Comparison of ENCODE assay signal across 8 mouse cellular contexts in the genomic region with DNA sequence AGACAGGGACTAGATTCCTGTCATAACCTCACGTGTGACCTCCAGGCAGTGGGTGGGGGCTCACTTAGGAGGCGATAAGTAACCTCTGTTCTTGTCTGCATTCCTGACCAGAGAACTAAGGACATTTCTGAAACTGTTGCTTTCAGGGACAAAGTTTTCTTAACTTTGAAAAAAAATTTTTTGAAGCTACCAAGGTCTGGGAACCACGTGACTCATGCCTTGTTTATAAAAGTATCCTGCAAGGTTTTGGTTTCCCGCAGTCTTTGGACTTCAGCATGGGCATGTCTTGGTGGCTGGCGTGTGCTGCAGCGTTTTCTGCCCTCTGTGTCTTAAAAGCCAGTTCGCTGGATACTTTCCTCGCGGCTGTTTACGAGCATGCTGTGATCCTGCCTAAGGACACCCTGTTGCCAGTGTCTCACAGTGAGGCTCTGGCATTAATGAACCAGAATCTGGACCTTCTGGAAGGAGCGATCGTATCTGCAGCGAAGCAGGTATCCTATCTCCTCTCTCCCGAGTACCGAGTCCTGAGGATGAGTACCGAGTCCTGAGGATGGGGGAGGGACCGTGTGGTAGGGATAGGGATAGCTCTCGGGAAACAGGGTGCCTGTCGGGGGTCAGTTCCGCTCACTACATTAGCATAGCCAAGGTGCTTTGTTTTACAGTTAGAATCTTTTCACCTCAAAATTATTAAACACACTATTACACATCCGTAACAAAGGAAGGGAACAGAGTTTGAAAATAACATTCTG. TPM values are rescaled to one million over a fixed set of nuclear protein-coding genes. Genes with fewer than 3 reads are reported as not detected.
DNase-seq lines count a peak whose midpoint lies in the region; ATAC-seq and TF ChIP-seq lines count a peak whose summit lies in the region.

A gene (plus strand): TSS at position 88 of the 749 bp plus-strand sequence.

- no peak within 1 kb of the TSS for H3K27ac ChIP-seq in cerebellum, adult 2 months (ENCODE audit: insufficient read depth, low read length)
- no peak within 1 kb of the TSS for H3K27ac ChIP-seq in hindbrain, embryonic 13.5 days
- H3K27ac ChIP-seq in limb, embryonic 15.5 days = no peak within 1 kb of the TSS

- WGBS in cerebellum, adult 2 months = 24% methylated on average over 21 of the region's 21 CpGs
- 41% methylated on average over 21 of the region's 21 CpGs for WGBS in hindbrain, embryonic 13.5 days
- 17% methylated on average over 21 of the region's 21 CpGs for WGBS in limb, embryonic 15.5 days

- no peak for TF ChIP-seq POLR2A in cerebellum, adult 2 months (IDR thresholded peaks at IDR 0.05; ENCODE audit: borderline replicate concordance, insufficient read depth, low read length)
- no peak for TF ChIP-seq POLR2A in brain, embryonic 14.5 days (IDR thresholded peaks at IDR 0.05; ENCODE audit: borderline replicate concordance, extremely low read depth, insufficient read depth, insufficient read length, poor library complexity, severe bottlenecking)

- H3K4me3 ChIP-seq in cerebellum, adult 2 months (replicated peaks; ENCODE audit: insufficient read depth, low read depth, low read length) = peak within 1 kb of the TSS; percentile 0
- H3K4me3 ChIP-seq in hindbrain, embryonic 13.5 days = no peak within 1 kb of the TSS
- H3K4me3 ChIP-seq in limb, embryonic 15.5 days = peak within 1 kb of the TSS; percentile 31

- no peaks in the 10 kb centered on the region for H3K4me1 ChIP-seq in cerebellum, adult 2 months (ENCODE audit: control insufficient read depth, insufficient read depth, low read length)
- H3K4me1 ChIP-seq in hindbrain, embryonic 13.5 days (replicated peaks) = 0 out of 2 replicates have a peak, but pooled peaks cover 3% of the 10 kb centered on the region
- no peaks in the 10 kb centered on the region for H3K4me1 ChIP-seq in limb, embryonic 15.5 days

- TF ChIP-seq CTCF in cerebellum, adult 2 months (IDR thresholded peaks at IDR 0.05; ENCODE audit: borderline replicate concordance, insufficient read depth, low read depth, low read length) = no peak
- TF ChIP-seq CTCF in brain, embryonic 14.5 days (IDR thresholded peaks at IDR 0.05; ENCODE audit: borderline replicate concordance, extremely low read depth, insufficient read depth, insufficient read length) = no peak

- ATAC-seq in hindbrain, embryonic 13.5 days (ENCODE audit: low FRiP score) = no peak
- no peak for ATAC-seq in limb, embryonic 15.5 days (ENCODE audit: insufficient number of reproducible peaks, low FRiP score, low TSS enrichment, low read depth)
- no peak for ATAC-seq in erythroid progenitor cell, adult 5-6 weeks (replicated peaks; ENCODE audit: low FRiP score, poor library complexity, severe bottlenecking)

- no peak within 1 kb of the TSS for H3K9ac ChIP-seq in hindbrain, embryonic 13.5 days
- no peak within 1 kb of the TSS for H3K9ac ChIP-seq in limb, embryonic 15.5 days

- H3K27me3 ChIP-seq in cerebellum, adult 2 months (ENCODE audit: control insufficient read depth, insufficient read depth, low read length) = no peaks in the 10 kb centered on the region
- H3K27me3 ChIP-seq in hindbrain, embryonic 13.5 days = no peaks in the 10 kb centered on the region
- no peaks in the 10 kb centered on the region for H3K27me3 ChIP-seq in limb, embryonic 15.5 days

- H3K4me2 ChIP-seq in hindbrain, embryonic 13.5 days = peak within 1 kb of the TSS; percentile 40
- peak within 1 kb of the TSS; percentile 52 for H3K4me2 ChIP-seq in limb, embryonic 15.5 days

- DNase-seq in cerebellum, adult 2 months = peak in 1 of 2 experiments; percentile 7
- DNase-seq in cerebellum, adult 9-10 months = no peak
- peak; percentile 5 for DNase-seq in brain, embryonic 14.5 days (ENCODE audit: low read depth)
- peak; percentile 8 for DNase-seq in ovary, postnatal 10 days (ENCODE audit: low spot score)
- DNase-seq in spleen, postnatal 4 days (ENCODE audit: low spot score in 2 of 2) = no peak

- no peaks in the 10 kb centered on the region for H3K9me3 ChIP-seq in hindbrain, embryonic 13.5 days
- no peaks in the 10 kb centered on the region for H3K9me3 ChIP-seq in limb, embryonic 15.5 days

- H3K36me3 ChIP-seq in hindbrain, embryonic 13.5 days = no peaks in the 10 kb centered on the region
- H3K36me3 ChIP-seq in limb, embryonic 15.5 days = no peaks in the 10 kb centered on the region

RNA-seq across cellular contexts. Expression of the gene that starts here (rescaled TPM):
- 0.05 and 0.11 TPM in 2 replicates for polyA plus RNA-seq in cerebellum, adult 2 months (2012; rRNA removed)
- 0.14 and 0.15 TPM in 2 replicates for polyA plus RNA-seq in brain, embryonic 14.5 days (2012; rRNA removed)
- 0.09 and 0.21 TPM in 2 replicates for polyA plus RNA-seq in hindbrain, embryonic 13.5 days (2015; fragmentation: Nextera tagmentation; extraction: Ambion mirVana)
- 0.60 and 0.97 TPM in 2 replicates for polyA plus RNA-seq in limb, embryonic 15.5 days (2015; fragmentation: Nextera tagmentation; extraction: Ambion mirVana)
- not detected in 2 replicates for total RNA-seq in erythroid progenitor cell, adult 5-6 weeks (2015; ENCODE audit: low replicate concordance)
- total RNA-seq in erythroid progenitor cell, adult 5-6 weeks (2017; ENCODE audit: low replicate concordance) = not detected in 2 replicates

Comparison
In these comparisons a context has a peak if more than half of its experiments do, and no peak if none do; other contexts are left out.
1. Peak in DNase-seq in brain, embryonic 14.5 days; RNA of the gene not detected or under 1 TPM.